Mouse (Mus musculus) MEL (cell line): ENCODE results near the gene Gpatch11.

Experiments
- CTCF ChIP-seq, 3 experiments: IDR thresholded peaks in 2 of 3; conservative IDR thresholded peaks in 1 of 3; 2 replicates each; pipeline ENCODE4 v1.5.1; 2011 to 2012; ENCODE audit warnings: low read length in 3 of 3, low read depth in 2 of 3, mild to moderate bottlenecking in 2 of 3, improper control_type of control experiment in 1 of 3, inconsistent platforms in 1 of 3, mixed read lengths in 1 of 3, moderate library complexity in 1 of 3; ENCODE audit not compliant: control insufficient read depth in 1 of 3, insufficient read depth in 1 of 3, poor library complexity in 1 of 3, severe bottlenecking in 1 of 3
- ELF1 ChIP-seq: IDR thresholded peaks from 2 replicates; pipeline ENCODE4 v1.6.1; 2014; ENCODE audit warnings: low read depth, mild to moderate bottlenecking, inconsistent platforms, low read length, improper control_type of control experiment, moderate library complexity

GRCm38 (mm10) chr17:78797222-78797621 lies 38.1 kb upstream of the Gpatch11 start:
- TF ChIP-seq ELF1 (no peak), CTCF (IDR thresholded peaks at IDR 0.05 in 2 of 3, conservative IDR thresholded peaks at IDR 0.05 in 1 of 3; ENCODE audit: control insufficient read depth in 1 of 3, insufficient read depth in 1 of 3, low read depth in 2 of 3, low read length in 3 of 3, poor library complexity in 1 of 3, severe bottlenecking in 1 of 3) (no peak)
